Mouse (Mus musculus) right cerebral cortex, adult 18-20 months (tissue): ENCODE measurements at regions not wholly inside any gene's neighbourhood (a gene's known extent, or its start where the extent isn't known, plus 50 kb on each side); places are given as distances from the start of the nearest gene placed in this dataset.

Experiments used
- DNase-seq: peaks from one replicate; pipeline ENCODE4 v3.0.0; 2022; ENCODE audit warnings: mixed read lengths

- DNase-seq: no peak
Observed at GRCm38 (mm10) chr10:21740256-21740655, 141.7 kb upstream of the Sgk1 start.

- no peak for DNase-seq
Observed at GRCm38 (mm10) chr10:21741575-21741974, 140.4 kb upstream of the Sgk1 start.

- DNase-seq: peak; percentile 23
Observed at GRCm38 (mm10) chr10:21741976-21742745, 139.8 kb upstream of the Sgk1 start.

GRCm38 (mm10) chr10:21743396-21743795, 138.6 kb upstream of the Sgk1 start:
- no peak for DNase-seq

- DNase-seq: no peak
Observed at GRCm38 (mm10) chr10:21744341-21744955, 137.5 kb upstream of the Sgk1 start.

- DNase-seq: no peak
Observed at GRCm38 (mm10) chr10:21745940-21746487, 136.0 kb upstream of the Sgk1 start.

- DNase-seq: no peak
Observed at GRCm38 (mm10) chr10:21746713-21747112, 135.3 kb upstream of the Sgk1 start.

GRCm38 (mm10) chr10:21751326-21751725, 130.7 kb upstream of the Sgk1 start:
- DNase-seq: no peak

- no peak for DNase-seq
Observed at GRCm38 (mm10) chr10:21752392-21752791, 129.6 kb upstream of the Sgk1 start.

GRCm38 (mm10) chr10:21754763-21755548, 127.0 kb upstream of the Sgk1 start:
- DNase-seq: no peak

- no peak for DNase-seq
Observed at GRCm38 (mm10) chr10:21755717-21756116, 126.3 kb upstream of the Sgk1 start.

GRCm38 (mm10) chr10:21756811-21757210, 125.2 kb upstream of the Sgk1 start:
- DNase-seq: no peak

- DNase-seq: no peak
Observed at GRCm38 (mm10) chr10:21758122-21758521, 123.9 kb upstream of the Sgk1 start.

GRCm38 (mm10) chr10:21762516-21762915, 119.5 kb upstream of the Sgk1 start:
- DNase-seq: peak; percentile 71

- peak; percentile 35 for DNase-seq
Observed at GRCm38 (mm10) chr10:21763017-21763964, 118.7 kb upstream of the Sgk1 start.

GRCm38 (mm10) chr10:21764090-21764489, 117.9 kb upstream of the Sgk1 start:
- no peak for DNase-seq

GRCm38 (mm10) chr10:21764891-21765290, 117.1 kb upstream of the Sgk1 start:
- DNase-seq: no peak

- DNase-seq: no peak
Observed at GRCm38 (mm10) chr10:21773548-21773947, 108.4 kb upstream of the Sgk1 start.

- DNase-seq: no peak
Observed at GRCm38 (mm10) chr10:21775441-21775840, 106.5 kb upstream of the Sgk1 start.

GRCm38 (mm10) chr10:21775911-21776761, 105.8 kb upstream of the Sgk1 start:
- no peak for DNase-seq

GRCm38 (mm10) chr10:21776762-21777080, 105.3 kb upstream of the Sgk1 start:
- DNase-seq: no peak
